Mouse (Mus musculus): Measurements from ENCODE around the gene Gpr35. TPM values are rescaled to one million over a fixed set of nuclear protein-coding genes. Genes with fewer than 3 reads are reported as not detected.

Gpr35 gene
- polyA plus RNA-seq, 1 experiment: not detected

DNA sequence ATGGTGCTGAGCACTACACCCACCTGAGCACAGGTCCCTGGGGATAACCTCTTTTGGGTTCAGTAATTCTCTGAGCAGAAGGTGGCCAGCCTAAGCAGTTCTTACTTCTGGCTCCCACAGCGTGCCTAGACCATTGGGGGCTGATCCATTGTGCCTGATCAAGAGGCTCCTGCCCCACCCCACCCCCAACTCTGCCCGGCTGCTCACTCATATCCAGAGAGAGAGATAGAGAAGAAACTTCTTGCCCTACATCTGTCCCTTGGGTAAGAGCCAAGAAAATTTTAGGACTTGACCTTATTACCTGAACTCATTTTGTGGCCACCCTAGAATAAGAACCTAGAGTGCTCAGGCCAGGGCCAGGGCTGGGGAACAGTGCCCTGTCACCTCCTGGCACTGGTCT is 42.2 kb downstream of the Gpr35 start:
- Histone ChIP-seq H3K9ac (ENCODE audit: low read depth, poor library complexity, severe bottlenecking) (no peak overlapping the region), H3K27me3 (ENCODE audit: control insufficient read depth, insufficient read depth, low read length, poor library complexity, severe bottlenecking) (no peaks in the 10 kb centered on the region), H3K27ac (ENCODE audit: insufficient read depth, low read length) (no peak overlapping the region), H3K4me1 (ENCODE audit: control insufficient read depth, insufficient read depth, low read length) (no peaks in the 10 kb centered on the region), H3K4me3 (ENCODE audit: low read depth, low read length) (no peak overlapping the region), H3K36me3 (ENCODE audit: control insufficient read depth, insufficient read depth, low read length, poor library complexity, severe bottlenecking) (no peaks in the 10 kb centered on the region), H3K9me3 (replicated peaks; ENCODE audit: control insufficient read depth, insufficient read depth, low read length, poor library complexity, severe bottlenecking) (no peaks in the 10 kb centered on the region)
- no peak for TF ChIP-seq POLR2A (IDR thresholded peaks at IDR 0.05; ENCODE audit: insufficient read depth, low read length)
- no peak for TF ChIP-seq EP300 (IDR thresholded peaks at IDR 0.05; ENCODE audit: insufficient read depth, low read depth, low read length)
- TF ChIP-seq CTCF (IDR thresholded peaks at IDR 0.05; ENCODE audit: low read depth, low read length): no peak

DNA sequence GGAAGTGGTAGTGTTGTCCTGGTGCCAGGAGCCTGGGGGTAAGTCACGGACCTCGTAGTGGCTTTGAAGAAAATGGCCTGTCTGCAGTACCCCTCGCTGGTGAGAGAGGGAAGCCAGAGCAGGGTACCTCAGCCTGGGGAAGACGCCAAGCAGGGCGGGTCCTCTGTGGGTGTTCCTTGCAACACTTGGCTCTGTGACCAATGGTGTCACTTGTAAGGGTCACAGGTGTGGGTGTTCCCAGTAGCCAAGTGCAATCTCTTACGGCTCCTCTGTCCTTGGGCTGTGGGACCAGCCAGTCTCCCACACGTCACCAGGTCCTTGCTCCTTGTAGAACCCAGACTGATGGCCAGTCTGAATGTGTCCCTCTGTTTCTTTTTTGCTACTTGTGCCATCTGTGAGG is 55.4 kb downstream of the Gpr35 start, which contains the start of gene Aqp12:
Aqp12 (plus strand) TSS at position 274 of the 400 bp plus-strand sequence.
- TF ChIP-seq POLR2A (IDR thresholded peaks at IDR 0.05; ENCODE audit: insufficient read depth, low read length) (no peak), CTCF (IDR thresholded peaks at IDR 0.05; ENCODE audit: low read depth, low read length) (no peak), EP300 (IDR thresholded peaks at IDR 0.05; ENCODE audit: insufficient read depth, low read depth, low read length) (no peak)
- no peak within 1 kb of the TSS for H3K9ac ChIP-seq (ENCODE audit: low read depth, poor library complexity, severe bottlenecking)
- no peak within 1 kb of the TSS for H3K4me3 ChIP-seq (ENCODE audit: low read depth, low read length)
- no peaks in the 10 kb centered on the region for H3K9me3 ChIP-seq (replicated peaks; ENCODE audit: control insufficient read depth, insufficient read depth, low read length, poor library complexity, severe bottlenecking)
- H3K27me3 ChIP-seq (ENCODE audit: control insufficient read depth, insufficient read depth, low read length, poor library complexity, severe bottlenecking): no peaks in the 10 kb centered on the region
- no peak within 1 kb of the TSS for H3K27ac ChIP-seq (ENCODE audit: insufficient read depth, low read length)
- H3K36me3 ChIP-seq (ENCODE audit: control insufficient read depth, insufficient read depth, low read length, poor library complexity, severe bottlenecking): no peaks in the 10 kb centered on the region
- H3K4me1 ChIP-seq (ENCODE audit: control insufficient read depth, insufficient read depth, low read length): no peaks in the 10 kb centered on the region

DNA sequence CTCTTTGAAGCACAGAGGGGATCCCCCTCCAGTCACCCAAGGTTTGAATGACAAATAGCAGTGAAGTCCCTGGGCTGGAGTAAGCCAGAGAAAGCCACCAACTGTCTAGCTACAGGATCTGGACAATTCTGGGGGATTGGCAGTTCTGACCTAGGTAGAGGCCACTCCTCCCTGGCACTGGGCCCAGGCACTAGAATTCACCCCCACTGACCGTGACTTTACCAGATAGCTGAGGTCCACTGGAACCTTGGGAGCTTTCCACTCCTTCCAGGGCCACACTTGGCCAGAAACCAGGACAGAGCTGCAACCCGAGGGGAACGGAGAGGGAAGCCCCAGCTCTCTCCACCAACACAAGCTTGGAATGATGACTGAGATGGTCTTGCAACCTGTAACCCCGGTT is 58.5 kb downstream of the Gpr35 start:
- no peak overlapping the region for H3K4me3 ChIP-seq (ENCODE audit: low read depth, low read length)
- H3K36me3 ChIP-seq (ENCODE audit: control insufficient read depth, insufficient read depth, low read length, poor library complexity, severe bottlenecking): no peaks in the 10 kb centered on the region
- no peak overlapping the region for H3K27ac ChIP-seq (ENCODE audit: insufficient read depth, low read length)
- no peak for TF ChIP-seq CTCF (IDR thresholded peaks at IDR 0.05; ENCODE audit: low read depth, low read length)
- no peak for TF ChIP-seq EP300 (IDR thresholded peaks at IDR 0.05; ENCODE audit: insufficient read depth, low read depth, low read length)
- TF ChIP-seq POLR2A (IDR thresholded peaks at IDR 0.05; ENCODE audit: insufficient read depth, low read length): no peak
- H3K9ac ChIP-seq (ENCODE audit: low read depth, poor library complexity, severe bottlenecking): no peak overlapping the region
- H3K27me3 ChIP-seq (ENCODE audit: control insufficient read depth, insufficient read depth, low read length, poor library complexity, severe bottlenecking): no peaks in the 10 kb centered on the region
- no peaks in the 10 kb centered on the region for H3K4me1 ChIP-seq (ENCODE audit: control insufficient read depth, insufficient read depth, low read length)
- no peaks in the 10 kb centered on the region for H3K9me3 ChIP-seq (replicated peaks; ENCODE audit: control insufficient read depth, insufficient read depth, low read length, poor library complexity, severe bottlenecking)

DNA sequence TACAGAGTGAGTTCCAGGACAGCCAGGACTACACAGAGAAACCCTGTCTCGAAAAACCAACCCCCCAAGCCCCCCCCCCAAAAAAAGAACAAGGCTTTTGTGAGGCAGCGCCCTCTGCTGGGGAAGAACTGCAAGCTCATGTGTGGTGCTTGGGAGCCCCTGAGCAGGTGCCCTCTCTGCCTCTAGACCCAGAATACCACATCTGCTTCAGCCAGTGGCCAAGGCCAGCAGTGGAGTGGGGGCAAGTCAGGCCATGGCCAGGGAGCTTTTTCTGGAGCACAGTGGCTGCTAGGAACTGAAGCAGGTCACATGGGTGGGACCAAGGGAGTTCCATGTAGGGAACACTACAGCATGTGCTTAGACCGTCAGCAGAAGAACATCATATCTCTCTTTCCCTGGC is 60.1 kb downstream of the Gpr35 start:
- TF ChIP-seq EP300 (IDR thresholded peaks at IDR 0.05; ENCODE audit: insufficient read depth, low read depth, low read length) (no peak), CTCF (IDR thresholded peaks at IDR 0.05; ENCODE audit: low read depth, low read length) (peak; percentile 52)
- Histone ChIP-seq H3K36me3 (ENCODE audit: control insufficient read depth, insufficient read depth, low read length, poor library complexity, severe bottlenecking) (no peaks in the 10 kb centered on the region), H3K4me3 (ENCODE audit: low read depth, low read length) (no peak overlapping the region), H3K4me1 (ENCODE audit: control insufficient read depth, insufficient read depth, low read length) (no peaks in the 10 kb centered on the region), H3K9me3 (replicated peaks; ENCODE audit: control insufficient read depth, insufficient read depth, low read length, poor library complexity, severe bottlenecking) (no peaks in the 10 kb centered on the region), H3K27ac (ENCODE audit: insufficient read depth, low read length) (no peak overlapping the region), H3K9ac (ENCODE audit: low read depth, poor library complexity, severe bottlenecking) (no peak overlapping the region), H3K27me3 (ENCODE audit: control insufficient read depth, insufficient read depth, low read length, poor library complexity, severe bottlenecking) (no peaks in the 10 kb centered on the region)

DNA sequence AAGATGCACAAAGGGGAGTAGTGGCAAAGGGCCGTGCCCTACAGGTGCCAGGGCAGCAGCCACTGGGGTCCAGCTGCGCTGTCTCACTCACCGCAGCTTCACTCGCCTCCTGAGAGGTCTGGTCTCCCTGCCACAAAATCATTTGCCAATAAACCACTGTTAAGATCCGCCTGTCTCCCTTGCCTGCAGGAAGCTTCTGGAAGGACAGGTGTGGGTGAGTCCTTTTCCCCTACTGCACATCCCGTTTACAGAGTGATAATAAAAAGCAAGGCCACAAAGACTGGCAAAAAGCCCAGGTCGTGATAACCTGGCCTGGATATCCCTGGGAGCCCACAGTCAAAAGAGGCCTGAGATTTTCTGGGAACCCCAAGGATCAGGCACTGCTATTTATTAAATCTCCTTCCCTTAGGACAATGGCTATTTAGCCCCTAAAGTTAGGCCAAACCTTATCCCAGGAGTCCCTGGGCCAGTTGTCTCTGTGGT is 61.5 kb downstream of the Gpr35 start:
- Histone ChIP-seq H3K9ac (ENCODE audit: low read depth, poor library complexity, severe bottlenecking) (no peak overlapping the region), H3K4me1 (ENCODE audit: control insufficient read depth, insufficient read depth, low read length) (no peaks in the 10 kb centered on the region)
- TF ChIP-seq EP300 (IDR thresholded peaks at IDR 0.05; ENCODE audit: insufficient read depth, low read depth, low read length) (no peak), POLR2A (IDR thresholded peaks at IDR 0.05; ENCODE audit: insufficient read depth, low read length) (no peak), CTCF (IDR thresholded peaks at IDR 0.05; ENCODE audit: low read depth, low read length) (no peak)

DNA sequence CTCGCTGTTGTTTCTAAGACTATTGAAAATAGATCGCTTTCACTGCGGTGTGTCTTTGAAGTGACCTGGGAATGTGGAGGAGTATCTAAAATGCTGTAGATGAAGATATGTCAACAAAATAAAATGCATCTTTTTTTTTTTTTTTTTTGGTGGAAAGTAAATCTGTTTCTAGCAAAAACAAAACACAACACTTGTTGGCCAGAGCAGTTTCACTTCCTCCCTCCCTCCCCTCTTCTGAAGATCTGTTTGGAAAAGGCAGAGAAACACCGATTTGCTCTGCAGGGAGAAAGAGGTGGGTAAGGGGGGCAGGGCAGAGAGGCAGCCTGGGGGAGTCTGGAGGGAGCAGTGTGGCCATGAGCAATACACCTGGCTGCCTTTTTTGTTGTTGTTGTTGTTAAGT is 62.7 kb downstream of the Gpr35 start:
- H3K4me3 ChIP-seq (ENCODE audit: low read depth, low read length): no peak overlapping the region
- H3K27ac ChIP-seq (ENCODE audit: insufficient read depth, low read length): no peak overlapping the region
- H3K36me3 ChIP-seq (ENCODE audit: control insufficient read depth, insufficient read depth, low read length, poor library complexity, severe bottlenecking): no peaks in the 10 kb centered on the region
- H3K9me3 ChIP-seq (replicated peaks; ENCODE audit: control insufficient read depth, insufficient read depth, low read length, poor library complexity, severe bottlenecking): no peaks in the 10 kb centered on the region
- TF ChIP-seq CTCF (IDR thresholded peaks at IDR 0.05; ENCODE audit: low read depth, low read length): no peak
- H3K27me3 ChIP-seq (ENCODE audit: control insufficient read depth, insufficient read depth, low read length, poor library complexity, severe bottlenecking): no peaks in the 10 kb centered on the region
- no peaks in the 10 kb centered on the region for H3K4me1 ChIP-seq (ENCODE audit: control insufficient read depth, insufficient read depth, low read length)
- no peak overlapping the region for H3K9ac ChIP-seq (ENCODE audit: low read depth, poor library complexity, severe bottlenecking)

More for the DNA sequence above, 61.5 kb downstream of the Gpr35 start:
- no peaks in the 10 kb centered on the region for H3K27me3 ChIP-seq (ENCODE audit: control insufficient read depth, insufficient read depth, low read length, poor library complexity, severe bottlenecking)
- no peak overlapping the region for H3K4me3 ChIP-seq (ENCODE audit: low read depth, low read length)
- H3K27ac ChIP-seq (ENCODE audit: insufficient read depth, low read length): no peak overlapping the region
- H3K36me3 ChIP-seq (ENCODE audit: control insufficient read depth, insufficient read depth, low read length, poor library complexity, severe bottlenecking): no peaks in the 10 kb centered on the region
- H3K9me3 ChIP-seq (replicated peaks; ENCODE audit: control insufficient read depth, insufficient read depth, low read length, poor library complexity, severe bottlenecking): no peaks in the 10 kb centered on the region

Data from ES-Bruce4 (cell line).